Mouse (Mus musculus) midbrain, embryonic 14.5 days (tissue): ENCODE results near the gene Alg11. TPM values are rescaled to one million over a fixed set of nuclear protein-coding genes. Genes with fewer than 3 reads are reported as not detected.

Experiments used
- ATAC-seq: fragments of 200-750 bp; cut with Nextera tagmentation; 2 replicates; pipeline ENCODE4 v1.8.0; 2017; ENCODE audit warnings: moderate number of reproducible peaks, moderate library complexity; ENCODE audit not compliant: low FRiP score, low TSS enrichment
- DNase-seq: peaks from one replicate; pipeline ENCODE4 v3.0.0-alpha.2; 2015
- H3K27ac ChIP-seq: fragments of 300-500 bp; sonication (generic); replicated peaks from 2 replicates; pipeline ENCODE4 v1.5.1; 2014; ENCODE audit warnings: mild to moderate bottlenecking, low read depth, low read length, moderate library complexity
- H3K27me3 ChIP-seq: fragments of 300-500 bp; sonication (generic); 2 replicates; pipeline ENCODE4 v1.6.1; 2014; ENCODE audit warnings: low read length, control low read depth, mixed read lengths; ENCODE audit not compliant: control insufficient read depth, insufficient read depth
- H3K36me3 ChIP-seq: fragments of 300-500 bp; sonication (generic); 2 replicates; pipeline ENCODE4 v1.6.1; 2014; ENCODE audit warnings: low read length, control low read depth; ENCODE audit not compliant: control insufficient read depth, insufficient read depth
- H3K4me1 ChIP-seq: fragments of 300-500 bp; sonication (generic); 2 replicates; pipeline ENCODE4 v1.6.1; 2014; ENCODE audit warnings: mild to moderate bottlenecking, antibody characterized with exemption, low read length, control low read depth; ENCODE audit not compliant: control insufficient read depth, insufficient read depth
- H3K4me2 ChIP-seq: fragments of 300-500 bp; sonication (generic); 2 replicates; pipeline ENCODE4 v1.6.1; 2014; ENCODE audit warnings: mild to moderate bottlenecking, low read length, moderate library complexity
- H3K4me3 ChIP-seq: fragments of 300-500 bp; sonication (generic); replicated peaks from 2 replicates; pipeline ENCODE4 v1.5.1; 2014; ENCODE audit warnings: low read depth, low read length
- H3K9ac ChIP-seq: fragments of 300-500 bp; sonication (generic); replicated peaks from 2 replicates; pipeline ENCODE4 v1.6.1; 2014; ENCODE audit warnings: mild to moderate bottlenecking, low read length, moderate library complexity
- H3K9me3 ChIP-seq: fragments of 300-500 bp; sonication (generic); 2 replicates; pipeline ENCODE4 v1.6.1; 2016; ENCODE audit warnings: low read length, control low read depth, mixed read lengths; ENCODE audit not compliant: control insufficient read depth
- WGBS: fragments of 180-500 bp; shearing (Covaris S2); extraction: QIAGEN DNeasy Blood & Tissue Kit; methylation state at CpG from one replicate; pipeline ENCODE4 v1.1.7; 2014; 5-methylcytosine and 5-hydroxymethylcytosine counted together
- polyA plus RNA-seq: library from polyadenylated mRNA; unstranded; fragments of >200 nt; fragmentation: Nextera tagmentation; extraction: Ambion mirVana; gene quantifications from 2 replicates; pipeline ENCODE4 v1.2.1, GENCODE M21; 2014

Alg11 gene
- polyA plus RNA-seq: 27.0 and 37.3 TPM in 2 replicates

DNA sequence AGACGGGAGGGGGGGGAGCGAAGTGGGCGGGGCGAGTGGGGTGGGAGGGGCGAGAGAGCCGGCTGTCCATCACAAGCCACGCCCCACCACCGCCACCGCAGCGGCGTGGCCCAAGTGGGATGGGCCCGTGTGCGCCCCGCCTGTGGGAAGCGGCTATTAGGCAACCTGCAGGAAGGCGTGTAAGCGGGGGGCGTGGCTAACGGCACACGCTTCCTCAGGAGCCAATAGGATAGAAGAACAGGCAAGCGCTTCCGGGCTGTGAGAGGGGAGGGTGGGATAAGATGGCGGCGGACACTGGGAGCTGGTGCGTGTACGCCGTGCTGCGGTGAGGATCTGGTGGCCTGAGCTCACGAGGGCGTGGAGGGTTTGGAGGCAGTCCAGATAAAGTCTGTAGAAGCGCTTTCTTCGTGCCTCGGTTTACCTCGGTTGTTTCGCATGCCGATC is at the start of gene Alg11:
Alg11 (plus strand) TSS at position 276 of the 444 bp plus-strand sequence.
- H3K4me3 ChIP-seq: peak within 1 kb of the TSS; percentile 72
- ATAC-seq (peak; percentile 100), DNase-seq (peak; percentile 99)
- peaks cover 14% of the 10 kb centered on the region for H3K36me3 ChIP-seq
- H3K9ac ChIP-seq: peak within 1 kb of the TSS; percentile 62
- peaks cover 3% of the 10 kb centered on the region; the same call in 1 of the 2 replicates for H3K4me1 ChIP-seq
- WGBS: 0% methylated on average over 36 of the region's 36 CpGs
- no peaks in the 10 kb centered on the region for H3K9me3 ChIP-seq
- H3K27ac ChIP-seq: no peak within 1 kb of the TSS; the same call in 1 of the 2 replicates
- H3K4me2 ChIP-seq: peak within 1 kb of the TSS; percentile 85
- no peaks in the 10 kb centered on the region for H3K27me3 ChIP-seq

DNA sequence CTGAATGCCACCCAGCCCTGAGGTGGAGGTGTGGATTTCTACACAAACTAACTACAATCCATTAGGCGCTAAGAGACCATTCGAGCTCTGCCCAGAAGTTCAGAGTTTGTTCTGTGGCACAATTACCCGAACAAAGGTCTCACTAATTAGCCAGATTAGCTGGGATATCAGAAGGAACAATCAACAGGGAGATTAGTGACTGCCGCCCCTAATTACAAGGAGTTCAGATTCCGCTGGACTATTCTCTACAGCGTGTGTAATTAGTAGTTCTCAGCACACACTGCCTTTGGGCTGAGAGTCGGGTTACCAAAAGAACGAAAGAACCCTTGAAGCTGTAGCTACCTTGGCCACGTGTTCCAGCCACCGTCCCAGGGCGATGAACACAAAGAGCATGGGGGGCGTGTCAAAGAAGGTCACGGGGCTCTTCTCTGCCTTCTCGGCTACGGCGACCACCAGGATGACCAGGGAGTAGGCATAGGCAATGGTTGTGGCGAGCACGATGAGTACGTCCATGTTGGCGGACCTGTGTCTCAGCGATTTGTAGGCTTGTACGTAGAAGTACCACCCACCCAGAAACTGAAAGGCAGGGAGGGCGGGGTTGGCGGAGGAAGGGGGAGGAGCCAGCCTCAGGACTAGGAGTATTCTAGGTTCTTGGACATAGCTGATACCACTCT is 47.4 kb upstream of the Alg11 start:
- Histone ChIP-seq H3K27me3 (no peaks in the 10 kb centered on the region), H3K9me3 (no peaks in the 10 kb centered on the region), H3K4me1 (no peaks in the 10 kb centered on the region), H3K4me2 (no peak overlapping the region), H3K27ac (no peak overlapping the region), H3K9ac (no peak overlapping the region), H3K4me3 (no peak overlapping the region), H3K36me3 (no peaks in the 10 kb centered on the region)
- 84% methylated on average over 24 of the region's 24 CpGs for WGBS
- no peak; the same call in 1 of the 2 replicates for ATAC-seq
- DNase-seq: no peak

DNA sequence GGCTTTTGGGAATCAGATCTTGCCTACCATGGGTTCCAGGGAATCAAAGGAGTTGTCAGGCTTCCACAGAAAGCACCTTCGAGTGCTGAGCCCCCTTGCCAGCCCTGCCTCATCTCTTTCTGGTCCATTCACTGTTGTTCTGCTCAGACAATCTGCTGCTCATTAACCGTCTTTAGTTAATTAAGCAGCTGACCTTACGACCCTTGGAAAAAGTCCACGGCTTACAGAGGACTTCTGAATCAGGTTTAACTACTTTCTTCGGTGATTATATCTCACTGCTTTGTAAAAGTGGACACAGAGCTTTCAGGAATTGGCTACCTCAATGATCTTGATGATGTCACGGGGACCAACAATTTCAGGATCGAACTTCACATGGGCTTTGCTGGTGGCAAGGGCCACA is 42.8 kb upstream of the Alg11 start:
- Histone ChIP-seq H3K4me1 (no peaks in the 10 kb centered on the region), H3K9me3 (no peaks in the 10 kb centered on the region), H3K27me3 (no peaks in the 10 kb centered on the region), H3K9ac (no peak overlapping the region), H3K4me3 (no peak overlapping the region), H3K4me2 (no peak overlapping the region), H3K36me3 (no peaks in the 10 kb centered on the region), H3K27ac (no peak overlapping the region)
- DNase-seq (no peak), ATAC-seq (no peak)
- WGBS: 82% methylated on average over 7 of the region's 7 CpGs

DNA sequence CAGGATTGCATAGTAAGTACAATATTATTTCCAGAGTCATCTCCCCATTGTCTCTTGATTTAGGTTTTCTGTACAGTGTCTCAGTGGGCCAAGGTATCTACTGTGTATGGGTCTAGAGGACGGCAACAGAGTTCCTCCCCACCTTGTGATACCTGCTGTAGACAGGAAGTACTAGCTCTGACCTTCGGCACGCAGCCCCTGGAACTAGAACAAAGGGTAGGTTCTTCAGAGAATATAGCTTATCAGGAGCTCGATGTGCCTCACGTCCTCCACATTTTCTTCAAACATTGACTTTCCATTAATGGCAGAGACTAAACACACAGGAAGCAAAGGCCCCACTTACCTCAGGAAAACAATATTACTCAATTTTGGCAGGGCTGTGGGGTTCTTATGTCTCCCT is 41.0 kb upstream of the Alg11 start:
- no peak for DNase-seq
- 92% methylated on average over 5 of the region's 5 CpGs for WGBS

DNA sequence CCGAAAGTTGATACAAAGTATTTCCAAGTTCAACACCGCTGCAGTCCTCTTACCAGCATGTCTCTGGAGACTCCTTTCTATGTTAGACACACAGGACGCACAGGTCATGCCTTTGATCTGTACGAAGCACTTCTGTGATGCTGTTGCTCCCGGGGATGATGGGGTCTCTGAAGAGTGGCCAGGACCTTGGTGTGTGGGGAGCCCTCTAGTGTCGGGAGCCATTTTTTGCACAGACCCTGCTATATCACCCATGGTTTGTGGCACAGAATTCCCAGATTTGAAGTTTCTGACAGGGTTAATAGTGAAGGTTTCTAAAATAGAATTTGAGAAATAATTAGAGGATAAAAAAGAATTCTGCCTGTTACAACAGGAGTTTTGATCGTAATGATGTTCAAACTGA is 38.3 kb upstream of the Alg11 start:
- Histone ChIP-seq H3K27me3 (no peaks in the 10 kb centered on the region), H3K27ac (no peak overlapping the region), H3K9me3 (no peaks in the 10 kb centered on the region), H3K36me3 (no peaks in the 10 kb centered on the region), H3K4me2 (no peak overlapping the region), H3K4me1 (no peaks in the 10 kb centered on the region), H3K9ac (no peak overlapping the region), H3K4me3 (no peak overlapping the region)
- WGBS: 61% methylated on average over 7 of the region's 7 CpGs
- ATAC-seq (no peak), DNase-seq (peak; percentile 2)

More for the DNA sequence above, 41.0 kb upstream of the Alg11 start:
- no peaks in the 10 kb centered on the region for H3K36me3 ChIP-seq
- no peak overlapping the region for H3K4me2 ChIP-seq
- no peaks in the 10 kb centered on the region for H3K27me3 ChIP-seq
- H3K27ac ChIP-seq: no peak overlapping the region
- no peak overlapping the region for H3K9ac ChIP-seq
- no peak overlapping the region for H3K4me3 ChIP-seq
- no peak for ATAC-seq
- H3K9me3 ChIP-seq: no peaks in the 10 kb centered on the region
- no peaks in the 10 kb centered on the region for H3K4me1 ChIP-seq

DNA sequence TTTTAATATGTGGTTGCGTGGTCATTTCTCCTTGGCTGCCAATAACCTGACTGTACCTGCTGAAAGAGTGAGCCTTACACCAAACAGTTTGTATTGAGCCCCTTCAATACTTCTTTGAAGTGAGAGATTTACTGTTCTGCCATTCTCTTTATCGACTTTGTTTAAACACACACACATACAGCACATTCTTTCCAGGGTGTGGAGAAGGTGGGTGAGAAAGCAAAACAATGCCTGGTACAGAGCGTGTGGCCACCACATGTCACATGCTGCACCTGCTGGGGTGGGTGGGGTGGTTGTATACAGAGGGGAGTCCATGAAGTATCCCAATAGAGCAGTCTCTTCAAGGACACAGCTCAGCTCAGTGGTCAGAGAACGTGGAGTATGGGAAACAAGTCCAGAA is 35.3 kb upstream of the Alg11 start:
- Histone ChIP-seq H3K9ac (no peak overlapping the region), H3K4me1 (no peaks in the 10 kb centered on the region)
- ATAC-seq: no peak

DNA sequence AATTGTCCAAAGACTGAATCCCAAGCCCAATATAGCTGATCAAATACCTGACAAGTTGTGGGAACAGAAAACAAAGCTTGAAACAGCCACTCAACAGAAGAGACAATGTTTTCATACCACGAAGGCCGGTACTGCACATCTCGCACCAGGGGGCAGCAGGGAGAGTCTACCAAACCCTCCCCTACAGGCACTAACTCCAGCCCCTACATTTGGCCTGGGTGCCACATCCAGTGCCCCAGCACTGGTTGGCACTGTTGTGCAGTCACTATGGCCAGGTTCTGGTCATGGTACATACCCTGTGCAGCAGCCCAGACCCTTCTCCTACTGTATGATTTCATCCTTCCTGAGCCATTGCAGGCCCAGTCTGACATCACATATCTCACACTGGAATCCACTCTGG is 31.5 kb upstream of the Alg11 start:
- H3K4me3 ChIP-seq: no peak overlapping the region
- no peak overlapping the region for H3K9ac ChIP-seq
- no peaks in the 10 kb centered on the region for H3K9me3 ChIP-seq
- no peaks in the 10 kb centered on the region for H3K36me3 ChIP-seq
- H3K27ac ChIP-seq: no peak overlapping the region
- WGBS: 86% methylated on average over 3 of the region's 3 CpGs
- no peaks in the 10 kb centered on the region for H3K27me3 ChIP-seq
- H3K4me1 ChIP-seq: no peaks in the 10 kb centered on the region
- DNase-seq (no peak), ATAC-seq (no peak)
- no peak overlapping the region for H3K4me2 ChIP-seq

More for the DNA sequence above, 35.3 kb upstream of the Alg11 start:
- Histone ChIP-seq H3K27ac (no peak overlapping the region), H3K4me3 (no peak overlapping the region), H3K36me3 (no peaks in the 10 kb centered on the region), H3K4me2 (no peak overlapping the region), H3K27me3 (no peaks in the 10 kb centered on the region), H3K9me3 (no peaks in the 10 kb centered on the region)
- 84% methylated on average over 4 of the region's 4 CpGs for WGBS
- no peak for DNase-seq

DNA sequence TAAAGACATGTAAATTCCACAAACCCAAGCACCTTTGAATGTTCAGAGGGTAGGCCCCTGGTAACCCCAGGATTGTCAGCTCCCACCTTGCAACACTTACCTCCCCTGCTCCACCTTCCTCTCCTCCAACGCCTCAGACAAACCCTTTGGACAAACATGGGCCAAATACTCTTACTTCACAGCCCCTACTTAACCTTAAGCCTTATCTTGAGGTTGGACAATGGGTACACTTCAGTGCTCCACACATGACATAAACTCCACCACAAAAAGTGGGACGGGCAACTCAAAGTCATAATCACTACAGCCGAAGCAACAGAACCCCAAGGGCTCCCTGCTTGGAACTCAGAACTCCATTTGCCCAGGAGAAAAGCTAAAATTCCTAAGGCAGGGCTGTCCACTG is 29.5 kb upstream of the Alg11 start:
- H3K4me3 ChIP-seq: no peak overlapping the region
- DNase-seq (no peak), ATAC-seq (no peak)
- no peaks in the 10 kb centered on the region for H3K36me3 ChIP-seq
- no peaks in the 10 kb centered on the region for H3K4me1 ChIP-seq
- no peak overlapping the region for H3K27ac ChIP-seq
- H3K27me3 ChIP-seq: no peaks in the 10 kb centered on the region
- no peak overlapping the region for H3K4me2 ChIP-seq
- 89% methylated on average over 3 of the region's 3 CpGs for WGBS
- H3K9ac ChIP-seq: no peak overlapping the region
- no peaks in the 10 kb centered on the region for H3K9me3 ChIP-seq

DNA sequence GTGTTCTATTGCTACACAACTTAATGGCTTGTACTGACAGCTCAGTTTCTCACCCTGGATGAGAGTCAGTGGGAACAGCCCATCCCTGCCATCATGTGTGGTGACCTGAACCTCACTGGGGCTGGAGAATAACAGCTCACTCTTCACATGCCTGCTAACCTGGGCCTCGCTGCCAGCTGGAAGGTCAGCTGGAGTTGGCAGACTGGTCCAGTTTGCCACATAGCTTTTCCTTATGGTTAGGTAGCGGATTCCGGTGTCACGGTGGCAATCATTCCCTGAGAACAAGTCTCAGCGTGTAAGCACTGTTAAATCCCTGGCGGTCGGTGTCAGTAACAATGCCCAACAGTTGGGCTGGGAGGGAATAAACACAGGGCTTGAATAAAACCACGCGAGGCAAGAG is 24.4 kb upstream of the Alg11 start:
- Histone ChIP-seq H3K4me3 (no peak overlapping the region), H3K4me2 (no peak overlapping the region), H3K27ac (no peak overlapping the region), H3K36me3 (no peaks in the 10 kb centered on the region), H3K27me3 (no peaks in the 10 kb centered on the region), H3K4me1 (0 out of 2 replicates have a peak, but pooled peaks cover 2% of the 10 kb centered on the region), H3K9me3 (no peaks in the 10 kb centered on the region), H3K9ac (no peak overlapping the region)
- ATAC-seq: no peak
- DNase-seq: no peak
- 88% methylated on average over 9 of the region's 9 CpGs for whole genome bisulfite sequencing
